Mouse (Mus musculus) CH12.LX (cell line): ENCODE results near the gene Apol9a.

ENCODE experiments used
- CHD2 ChIP-seq: IDR thresholded peaks from 2 replicates; pipeline ENCODE4 v1.6.1; 2011; ENCODE audit warnings: low read length, improper control_type of control experiment
- CTCF ChIP-seq, 2 experiments: IDR thresholded peaks in 1 of 2; conservative IDR thresholded peaks in 1 of 2; 2 replicates each; pipeline ENCODE4 v1.5.1; 2011 to 2012; ENCODE audit warnings: low read depth in 2 of 2, low read length in 2 of 2, improper control_type of control experiment in 1 of 2, inconsistent platforms in 1 of 2, mild to moderate bottlenecking in 1 of 2, moderate library complexity in 1 of 2
- EP300 ChIP-seq: IDR thresholded peaks from 2 replicates; pipeline ENCODE4 v1.6.1; 2011; ENCODE audit warnings: low read length, improper control_type of control experiment
- POLR2A ChIP-seq: IDR thresholded peaks from 2 replicates; pipeline ENCODE4 v1.6.1; 2011; ENCODE audit warnings: low read depth, mild to moderate bottlenecking, improper control_type of control experiment, low read length
- ZC3H11A ChIP-seq: IDR thresholded peaks from 2 replicates; pipeline ENCODE4 v1.6.1; 2012; ENCODE audit warnings: low read depth, mild to moderate bottlenecking, inconsistent platforms, low read length, improper control_type of control experiment

GRCm38 (mm10) chr15:77381481-77381880 lies 29.5 kb downstream of the Apol9a start:
- TF ChIP-seq ZC3H11A = no peak
- TF ChIP-seq CTCF (conservative IDR thresholded peaks at IDR 0.05 in 1 of 2, IDR thresholded peaks at IDR 0.05 in 1 of 2; ENCODE audit: low read depth in 2 of 2, low read length in 2 of 2) = no peak
- no peak for TF ChIP-seq EP300
- no peak for TF ChIP-seq POLR2A
- TF ChIP-seq CHD2 = no peak
